Mouse (Mus musculus) cerebellum, adult 9-10 months (tissue): ENCODE measurements around the gene Zfp715.
"Not testable (repeated sequence)": the region's sequence is repeated elsewhere in the genome, so short reads cannot be mapped to it uniquely, and the experiment has no call there.

Source experiments
- DNase-seq: peaks from one replicate; pipeline ENCODE4 v3.0.0; 2022

Zfp715 gene

DNA sequence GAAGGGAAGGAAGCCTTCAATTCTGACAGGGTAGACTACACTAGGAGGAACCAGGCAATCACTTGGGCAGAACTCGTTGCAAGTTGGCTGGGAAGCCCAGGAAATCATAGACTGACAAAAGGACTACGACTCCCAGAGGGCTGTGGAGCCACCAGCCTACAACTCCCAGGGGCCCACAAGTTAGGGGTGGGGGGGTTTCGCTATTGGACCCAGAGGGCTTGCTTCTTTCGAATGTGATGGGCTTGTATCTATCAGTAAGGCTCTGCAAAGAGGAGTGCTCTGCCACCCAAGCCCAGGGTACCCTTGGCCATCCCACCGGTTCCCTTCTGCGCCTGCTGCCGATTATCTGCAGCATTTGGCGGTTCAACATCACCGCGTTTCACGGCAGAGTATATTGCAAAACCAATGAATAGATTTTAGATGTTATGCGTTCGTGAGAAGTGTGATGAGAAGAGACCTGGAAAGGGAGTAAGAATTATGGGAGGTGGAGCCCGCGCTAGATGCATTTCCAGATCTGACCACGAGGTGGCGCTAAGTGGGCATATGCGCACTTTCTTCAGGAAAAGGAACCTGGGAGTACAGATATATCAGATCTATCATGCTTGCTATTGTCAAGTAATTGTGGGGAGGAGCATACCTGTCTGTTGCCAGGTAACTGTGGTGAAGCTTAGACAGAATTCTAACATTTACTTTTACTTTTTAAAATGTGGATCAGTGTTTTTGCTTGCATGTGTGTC lies 30.1 kb downstream of the Zfp715 start:
- peak; percentile 85 for DNase-seq

GRCm38 (mm10) chr7:43282459-43282858 lies 30.6 kb downstream of the Zfp715 start:
- no peak for DNase-seq

DNA sequence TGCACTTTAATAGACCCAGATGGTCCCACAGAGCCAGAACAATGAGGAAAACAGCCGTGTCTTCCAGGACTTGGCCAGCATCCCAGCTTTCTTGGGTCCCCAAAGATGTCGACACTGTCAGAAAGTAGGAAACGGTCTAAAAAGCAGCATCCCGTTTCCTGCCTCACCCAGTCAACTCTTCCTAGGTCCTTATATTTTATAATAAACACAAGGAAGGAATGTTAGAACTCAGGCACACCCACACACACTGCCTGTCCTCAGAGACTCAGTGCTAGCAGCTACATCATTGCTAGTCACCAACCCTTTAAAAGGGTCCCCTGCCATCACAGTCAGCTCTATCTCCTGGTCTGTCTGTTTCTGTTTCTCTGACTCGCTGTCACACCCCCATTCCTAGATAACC lies 35.7 kb downstream of the Zfp715 start:
- no peak for DNase-seq

DNA sequence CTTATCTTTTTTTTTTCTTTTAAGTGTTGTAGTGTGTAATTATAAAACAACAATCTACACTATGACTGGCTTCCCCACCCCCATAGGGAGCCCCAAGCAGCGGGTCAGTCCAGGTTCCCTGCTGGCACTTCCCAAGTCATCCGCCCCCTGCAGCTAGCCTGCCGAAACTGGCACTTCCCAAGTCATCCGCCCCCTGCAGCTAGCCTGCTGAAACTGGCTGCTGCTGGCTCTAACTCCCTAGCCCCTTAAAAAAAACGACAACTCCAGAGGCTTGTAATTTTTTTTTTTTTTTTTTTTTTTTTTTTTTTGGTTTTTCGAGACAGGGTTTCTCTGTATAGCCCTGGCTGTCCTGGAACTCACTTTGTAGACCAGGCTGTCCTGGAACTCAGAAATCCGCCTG lies 36.9 kb downstream of the Zfp715 start:
- DNase-seq, result not testable (repeated sequence)

DNA sequence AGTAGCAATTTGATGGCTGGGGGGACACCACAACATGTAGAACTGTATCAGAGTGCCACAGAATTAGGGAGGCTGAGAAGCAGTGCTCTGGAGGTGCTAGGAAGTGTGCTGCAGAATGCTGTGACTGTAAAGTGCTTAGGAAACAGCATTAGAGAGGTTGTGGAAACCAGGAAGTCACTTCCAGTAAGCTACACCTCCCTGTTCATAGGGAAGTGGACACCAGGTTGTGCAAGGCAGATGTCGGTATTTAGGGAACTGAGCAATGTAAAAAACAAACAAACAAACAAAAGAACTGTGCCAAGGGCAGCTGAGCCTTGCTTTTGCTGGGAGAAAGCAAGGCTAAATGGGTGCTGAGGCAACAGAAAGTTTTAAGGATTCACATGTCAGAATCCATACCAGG lies 39.6 kb downstream of the Zfp715 start:
- DNase-seq, result no peak

- not testable (repeated sequence) for DNase-seq
Observed at GRCm38 (mm10) chr7:43267359-43267758, 45.7 kb downstream of the Zfp715 start.

- DNase-seq, result no peak
Observed at GRCm38 (mm10) chr7:43253540-43253939, 59.6 kb downstream of the Zfp715 start.

DNA sequence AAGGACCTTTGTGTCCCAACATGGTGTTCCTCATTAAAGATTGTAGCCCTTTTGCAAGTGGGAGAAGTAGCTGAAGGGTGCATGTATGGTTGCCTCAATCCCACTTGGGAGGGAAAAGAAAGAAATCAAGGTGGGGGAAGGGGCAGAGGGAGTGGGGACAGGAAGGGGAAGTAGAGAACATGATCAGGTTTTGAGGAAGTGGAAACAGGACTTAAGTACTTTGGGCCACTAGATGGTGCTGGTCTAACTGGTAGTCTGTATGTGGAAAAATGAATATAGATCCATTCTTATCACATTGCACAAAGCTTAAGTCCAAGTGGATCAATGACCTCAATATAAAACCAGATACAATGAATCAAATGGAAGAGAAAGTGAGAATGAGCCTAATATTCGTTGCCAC lies 62.4 kb downstream of the Zfp715 start:
- not testable (repeated sequence) for DNase-seq
